Mouse (Mus musculus): ENCODE results near the gene Ifit2. TPM values are rescaled to one million over a fixed set of nuclear protein-coding genes. Genes with fewer than 3 reads are reported as not detected.
"Not testable (repeated sequence)": the region's sequence is repeated elsewhere in the genome, so short reads cannot be mapped to it uniquely, and the experiment has no call there.

The Ifit2 gene
- total RNA-seq, 2 experiments from 2014 or later, result 2.8 to 4.3 TPM

DNA sequence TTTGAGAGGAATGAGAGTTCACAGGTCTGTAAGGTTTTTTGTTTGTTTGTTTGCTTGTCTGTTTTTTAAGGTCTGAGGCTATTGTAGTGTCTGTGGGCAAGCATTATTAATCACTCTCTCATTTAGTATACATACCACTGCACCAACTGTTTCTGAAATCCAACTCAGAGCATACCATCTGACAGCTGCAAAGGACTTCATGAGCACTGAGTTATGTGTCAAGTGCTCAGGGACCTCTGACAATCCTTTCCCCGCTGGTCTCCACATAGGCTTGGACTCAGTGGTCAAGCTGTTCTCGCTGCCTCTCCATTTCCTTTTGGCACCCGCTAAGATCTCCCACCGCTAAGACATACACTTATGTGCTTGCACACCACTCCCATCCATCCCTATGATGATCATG lies 4.3 kb upstream of the Ifit2 start:
- DNase-seq (ENCODE audit: low spot score in 2 of 2), result no peak

DNA sequence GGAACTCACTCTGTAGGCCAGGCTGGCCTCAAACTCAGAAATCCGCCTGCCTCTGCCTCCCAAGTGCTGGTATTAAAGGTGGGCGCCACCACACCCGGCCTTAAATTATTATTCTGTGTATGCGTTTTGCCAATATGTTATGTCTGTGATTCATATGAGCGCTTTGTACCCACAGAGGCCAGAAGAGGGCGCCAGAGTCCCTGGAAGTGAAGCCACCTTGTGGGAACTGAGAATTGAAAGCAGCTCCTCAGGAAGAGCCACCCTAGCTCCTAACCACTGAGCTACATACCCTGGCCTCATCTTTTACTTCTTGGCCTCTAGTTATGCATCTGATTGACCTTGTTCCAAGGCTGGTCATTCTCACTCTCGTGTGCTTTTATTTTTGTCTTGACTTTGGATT lies 2.5 kb upstream of the Ifit2 start:
- DNase-seq (ENCODE audit: low spot score in 2 of 2), result peak; percentile 81 to 89

DNA sequence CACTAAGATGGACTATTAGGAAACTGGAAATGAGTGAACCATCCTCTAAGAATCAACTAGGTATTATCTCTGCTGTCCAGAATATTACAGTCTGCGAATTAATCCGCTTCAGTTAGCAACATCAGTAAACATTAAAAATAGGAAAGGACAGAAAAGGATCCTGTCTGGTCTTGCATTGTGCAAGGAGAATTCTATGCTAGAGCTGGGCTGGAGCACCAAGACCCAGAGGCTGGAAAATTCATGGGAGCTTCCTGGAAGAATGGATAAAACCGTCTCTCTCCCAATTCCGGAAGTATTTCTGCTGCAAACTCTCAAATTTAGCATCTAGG lies 325 bp upstream of the Ifit2 start:
- DNase-seq (ENCODE audit: low spot score in 2 of 2), result no peak

DNA sequence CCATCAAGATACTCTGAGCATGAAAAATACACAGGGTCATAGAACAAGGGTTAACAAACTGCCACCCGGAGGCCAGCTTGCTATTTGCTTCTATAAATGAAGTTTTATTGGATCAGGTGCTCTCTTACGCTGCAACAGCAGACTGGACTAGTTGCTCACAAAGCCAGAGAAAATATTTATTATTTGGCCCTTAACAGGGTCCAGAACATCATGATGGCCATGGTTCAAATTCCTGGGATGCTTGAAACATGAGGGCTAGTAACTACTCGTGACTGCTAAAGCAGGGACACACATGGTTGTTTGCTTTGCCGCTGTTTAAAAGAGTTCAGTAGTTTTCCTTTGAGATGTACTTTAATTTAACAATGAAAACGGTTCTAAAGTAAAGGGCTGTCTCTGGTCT lies 1.5 kb downstream of the Ifit2 start:
- no peak for DNase-seq (ENCODE audit: low spot score in 2 of 2)

DNA sequence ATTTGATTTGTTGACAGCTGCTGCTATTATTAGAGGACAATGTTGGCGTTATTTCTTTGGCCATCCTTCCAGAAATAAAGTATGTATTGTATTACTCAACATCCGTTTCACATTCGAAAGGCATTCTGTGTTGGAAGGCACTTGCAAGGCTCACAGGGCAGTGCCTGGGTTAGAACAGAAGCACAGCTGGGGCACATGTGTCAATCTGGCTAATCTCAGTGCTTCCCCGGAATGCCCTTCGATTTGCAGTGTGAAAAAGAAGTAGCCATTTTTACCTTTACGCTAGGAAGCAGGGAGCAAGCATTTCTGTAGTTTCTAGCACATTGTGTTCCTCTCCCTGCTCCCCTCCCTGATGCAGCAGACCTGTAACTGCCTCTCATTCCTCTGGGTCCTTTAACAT lies 2.5 kb downstream of the Ifit2 start:
- no peak for DNase-seq (ENCODE audit: low spot score in 2 of 2)

DNA sequence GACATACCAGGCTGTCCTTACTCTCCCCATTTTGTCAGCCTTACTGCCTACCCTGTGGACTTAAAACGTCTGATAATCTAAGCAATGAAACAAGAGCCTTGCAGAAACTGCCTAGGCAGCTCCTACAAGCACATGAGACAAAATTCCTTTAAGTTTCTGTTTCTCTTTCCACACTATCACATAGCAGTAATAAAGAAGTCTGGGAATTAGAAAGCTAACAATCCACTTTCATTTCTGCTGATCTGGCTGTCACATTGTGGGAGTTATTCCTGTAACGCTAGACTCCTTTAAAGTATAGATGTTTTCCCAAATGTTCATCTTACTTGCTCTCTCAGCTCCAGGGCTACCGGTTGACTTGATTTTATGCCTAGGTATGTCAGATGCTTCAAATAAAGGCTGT lies 3.0 kb downstream of the Ifit2 start:
- DNase-seq (ENCODE audit: low spot score in 2 of 2), result no peak

DNA sequence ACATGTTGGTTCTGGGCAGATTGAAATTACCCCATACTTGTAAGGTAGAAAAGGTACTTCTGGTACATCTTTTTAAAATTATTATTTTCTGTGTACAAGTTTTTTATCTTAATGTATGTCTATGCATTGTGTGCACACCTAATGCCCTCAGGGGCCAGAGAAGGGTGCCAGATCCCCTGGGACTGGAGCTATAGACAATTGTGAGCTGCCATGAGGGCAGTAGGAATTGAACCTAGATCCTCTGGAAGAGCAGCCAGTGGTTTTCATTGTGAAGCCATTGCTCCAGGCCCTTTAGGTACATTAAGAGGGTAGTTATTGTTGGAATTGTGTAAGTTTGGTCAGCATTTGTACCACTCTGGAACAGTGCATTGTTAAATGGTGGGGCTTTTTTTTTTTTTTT lies 3.6 kb downstream of the Ifit2 start:
- no peak for DNase-seq (ENCODE audit: low spot score in 2 of 2)

DNA sequence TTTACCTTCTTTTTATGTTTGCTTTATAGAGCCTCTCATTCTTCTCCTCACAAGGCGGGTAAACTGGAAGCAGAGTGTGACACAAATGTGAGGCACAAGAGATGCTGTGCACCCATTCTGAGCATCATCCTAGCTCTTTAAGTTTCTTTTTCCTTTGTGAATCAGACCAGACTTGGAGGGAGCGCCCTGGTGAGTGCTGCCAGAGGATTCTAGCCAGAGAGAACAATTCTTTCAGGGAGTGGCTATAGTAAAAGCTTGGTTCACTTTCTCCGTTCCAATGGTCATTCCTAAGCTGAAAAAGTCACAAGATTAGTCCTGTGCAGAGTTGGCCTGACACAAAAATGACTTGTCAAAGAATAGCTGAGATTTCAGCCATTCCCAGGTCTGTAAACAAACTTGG lies 6.1 kb downstream of the Ifit2 start:
- no peak for DNase-seq (ENCODE audit: low spot score in 2 of 2)

DNA sequence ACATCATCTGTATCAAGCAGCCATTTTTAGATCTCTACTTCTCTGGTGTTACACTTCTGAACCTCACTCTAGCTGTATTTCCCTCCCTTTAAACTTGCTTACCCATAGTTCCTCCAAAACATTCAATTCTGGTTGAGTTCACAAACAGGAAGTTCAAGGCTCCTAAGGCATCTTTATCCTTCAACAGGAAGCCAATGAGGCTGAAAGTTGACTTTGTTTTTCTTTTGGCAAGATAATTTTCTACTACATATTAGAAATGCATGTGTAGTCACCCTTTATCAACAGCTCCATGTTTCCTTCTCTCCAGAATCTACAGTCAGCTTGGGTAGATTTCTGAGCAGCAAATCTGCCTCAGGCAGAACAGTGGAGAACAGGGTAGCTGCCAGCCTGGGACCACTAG lies 12.1 kb downstream of the Ifit2 start:
- DNase-seq (ENCODE audit: low spot score in 2 of 2), result no peak

DNA sequence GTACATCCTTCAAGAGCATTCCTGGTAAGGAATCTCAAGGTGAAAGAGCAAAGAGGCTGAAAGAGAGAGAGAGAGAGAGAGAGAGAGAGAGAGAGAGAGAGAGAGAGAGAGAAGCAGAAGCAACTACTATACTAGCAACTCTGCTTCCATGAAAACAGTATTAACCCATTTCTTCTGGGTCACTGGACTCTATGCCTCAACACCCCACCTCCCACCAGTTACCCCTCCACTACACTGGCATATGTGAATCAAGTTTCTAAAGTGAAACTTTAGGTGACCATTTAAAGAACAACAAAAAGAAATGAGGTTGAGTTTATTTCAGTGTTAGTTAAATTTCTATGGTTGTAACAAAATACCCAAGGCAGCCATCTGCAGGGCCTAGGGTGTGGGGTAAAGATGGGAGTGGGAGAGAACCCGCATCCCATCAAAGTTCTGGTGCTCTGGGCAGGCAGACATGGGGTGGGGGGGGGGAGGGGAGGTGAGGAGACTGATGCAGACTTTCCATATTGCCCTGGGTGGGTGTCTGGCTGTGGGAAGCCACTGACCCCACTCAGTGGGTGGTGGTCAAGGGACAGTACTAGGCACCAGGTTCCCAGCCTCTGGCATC lies 15.8 kb downstream of the Ifit2 start:
- DNase-seq (ENCODE audit: low spot score in 2 of 2), result no peak

DNA sequence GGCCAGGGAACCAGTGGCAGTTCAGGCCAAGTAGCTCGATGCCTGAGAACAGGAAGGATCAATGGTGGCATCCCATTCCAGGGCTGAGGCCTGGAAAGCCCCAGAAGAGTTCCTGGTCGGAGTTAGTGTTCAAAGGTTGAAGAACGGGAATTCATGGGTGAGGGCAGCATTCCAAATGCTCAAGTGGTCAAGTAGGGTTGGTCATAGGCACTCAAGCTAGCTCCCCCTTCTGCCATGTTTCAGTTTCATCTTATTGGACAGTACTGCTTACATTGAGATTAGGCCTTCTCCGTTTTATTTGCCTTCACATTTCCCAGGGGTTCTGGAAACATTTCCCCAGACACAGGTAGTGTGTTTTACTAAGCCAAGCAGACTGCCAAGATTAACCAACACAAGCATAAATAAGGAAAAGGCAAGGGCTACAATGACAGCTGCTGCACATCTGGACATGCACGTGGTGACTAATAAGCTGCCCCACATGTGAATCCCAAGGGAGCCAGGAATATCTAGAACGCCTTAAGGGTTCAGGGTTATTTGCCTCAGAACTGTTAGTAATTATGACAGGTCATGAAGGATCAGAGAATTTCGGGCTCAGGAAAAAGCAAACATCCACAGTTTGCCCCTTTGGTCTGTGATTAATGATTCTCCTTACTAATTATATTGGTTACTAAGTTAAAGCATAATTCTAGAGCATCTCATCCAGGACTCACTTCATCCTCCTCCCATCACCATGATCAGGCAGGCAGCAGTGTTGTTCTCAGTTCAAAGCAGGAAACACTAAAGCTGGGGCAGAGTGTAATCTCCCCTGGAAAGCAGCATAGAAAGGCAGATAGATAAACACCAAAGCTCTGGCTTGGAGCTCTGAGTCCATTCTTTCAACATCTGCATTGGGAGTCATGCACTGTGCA lies 18.7 kb downstream of the Ifit2 start:
- no peak for DNase-seq (ENCODE audit: low spot score in 2 of 2)

DNA sequence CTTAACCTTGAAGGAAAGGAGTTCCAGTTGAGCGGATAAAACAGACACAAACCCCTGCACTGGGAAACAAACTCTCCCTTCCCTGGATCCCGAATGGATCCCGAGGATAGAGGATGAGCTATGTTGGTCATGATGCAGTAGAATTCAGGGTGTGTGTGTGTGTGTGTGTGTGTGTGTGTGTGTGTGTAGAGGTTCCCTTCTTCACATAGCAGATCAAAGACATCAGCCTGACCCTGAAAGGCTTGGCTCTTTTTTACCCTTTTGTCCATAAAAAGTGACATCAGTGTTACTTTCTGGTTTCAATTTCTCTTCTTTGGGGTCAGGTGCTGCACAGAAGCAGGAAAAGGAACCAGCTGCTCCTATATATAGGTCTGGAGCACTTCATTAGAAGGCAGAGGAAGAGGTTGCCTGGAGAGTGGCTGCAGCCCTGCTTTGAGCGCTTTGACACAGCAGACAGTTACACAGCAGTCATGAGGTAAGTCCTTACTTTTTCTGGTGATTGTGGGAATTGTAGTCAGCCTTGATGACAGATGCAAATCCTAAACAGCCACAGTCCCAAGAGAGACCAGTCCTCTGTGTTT lies 19.5 kb downstream of the Ifit2 start:
- no peak for DNase-seq (ENCODE audit: low spot score in 2 of 2)

DNA sequence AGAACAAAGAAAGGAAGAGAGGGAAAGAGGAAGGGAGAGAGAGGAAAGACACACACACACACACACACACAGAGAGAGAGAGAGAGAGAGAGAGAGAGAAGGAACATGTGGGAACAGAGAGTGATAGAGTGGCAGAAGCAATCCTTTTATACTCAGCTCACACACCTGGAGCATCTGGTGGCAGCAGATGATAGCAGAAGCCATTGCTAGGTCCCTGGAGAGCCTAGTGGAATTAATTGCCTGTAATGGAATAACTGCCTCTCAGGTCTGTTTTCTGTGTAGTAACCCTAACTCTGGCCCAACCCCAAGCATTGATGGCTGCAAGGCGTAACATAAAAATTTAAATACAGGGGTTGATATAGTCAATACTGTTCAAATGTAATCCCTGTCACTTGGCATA lies 20.6 kb downstream of the Ifit2 start:
- no peak for DNase-seq (ENCODE audit: low spot score in 2 of 2)

DNA sequence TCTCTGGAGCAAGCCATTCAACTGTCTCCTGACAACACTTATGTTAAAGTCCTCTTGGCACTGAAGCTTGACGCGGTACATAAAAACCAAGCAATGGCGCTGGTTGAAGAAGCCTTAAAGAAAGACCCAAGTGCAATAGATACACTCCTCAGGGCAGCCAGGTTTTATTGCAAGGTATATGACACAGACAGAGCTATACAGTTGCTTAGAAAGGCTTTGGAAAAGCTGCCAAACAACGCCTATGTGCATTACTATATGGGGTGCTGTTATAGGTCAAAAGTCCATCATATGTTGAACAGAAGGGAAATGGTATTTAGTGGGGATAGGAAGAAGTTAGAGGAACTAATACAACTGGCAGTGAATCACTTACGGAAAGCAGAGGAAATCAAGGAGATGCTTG lies 23.2 kb downstream of the Ifit2 start:
- no peak for DNase-seq (ENCODE audit: low spot score in 2 of 2)

DNA sequence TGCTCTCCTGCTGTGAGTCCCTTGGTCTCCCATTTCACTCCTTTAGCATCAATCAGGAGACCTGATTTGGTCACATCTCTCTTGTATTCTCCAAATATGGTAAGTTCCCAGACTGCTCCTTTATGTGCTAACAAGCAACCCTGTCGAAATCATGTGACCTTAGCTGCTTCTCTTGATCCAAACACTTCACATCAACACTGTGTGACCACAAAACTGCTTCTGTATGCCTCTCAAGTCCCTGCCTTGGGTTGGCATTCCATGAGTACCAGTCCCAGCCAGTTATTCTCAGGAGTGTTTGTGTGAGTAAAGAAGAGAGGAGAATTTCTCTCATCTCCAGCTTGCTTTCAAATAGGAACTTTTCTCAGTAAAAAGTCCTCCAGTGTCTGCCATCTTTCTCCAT lies 26.6 kb downstream of the Ifit2 start:
- DNase-seq (ENCODE audit: low spot score in 2 of 2), result no peak

DNA sequence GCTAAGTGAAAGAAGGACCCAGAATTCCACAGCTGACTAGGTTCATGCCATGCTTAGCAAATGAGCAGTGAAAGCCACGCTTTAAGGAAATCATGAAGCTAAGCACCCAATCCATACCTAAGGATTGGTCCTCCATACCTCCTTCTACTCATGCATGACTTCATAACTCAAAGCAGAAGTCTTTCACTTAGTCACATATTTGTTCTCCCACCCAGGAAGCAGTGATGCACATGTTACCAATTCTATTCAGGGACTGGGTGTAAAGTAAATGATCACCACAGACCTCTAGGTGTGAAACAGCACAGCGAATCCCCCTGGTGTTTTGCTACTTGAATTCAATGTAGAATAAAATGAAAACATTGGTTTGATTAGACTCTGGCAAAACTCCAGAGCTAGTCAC lies 32.2 kb downstream of the Ifit2 start:
- not testable (repeated sequence) for DNase-seq (ENCODE audit: low spot score in 2 of 2)

DNA sequence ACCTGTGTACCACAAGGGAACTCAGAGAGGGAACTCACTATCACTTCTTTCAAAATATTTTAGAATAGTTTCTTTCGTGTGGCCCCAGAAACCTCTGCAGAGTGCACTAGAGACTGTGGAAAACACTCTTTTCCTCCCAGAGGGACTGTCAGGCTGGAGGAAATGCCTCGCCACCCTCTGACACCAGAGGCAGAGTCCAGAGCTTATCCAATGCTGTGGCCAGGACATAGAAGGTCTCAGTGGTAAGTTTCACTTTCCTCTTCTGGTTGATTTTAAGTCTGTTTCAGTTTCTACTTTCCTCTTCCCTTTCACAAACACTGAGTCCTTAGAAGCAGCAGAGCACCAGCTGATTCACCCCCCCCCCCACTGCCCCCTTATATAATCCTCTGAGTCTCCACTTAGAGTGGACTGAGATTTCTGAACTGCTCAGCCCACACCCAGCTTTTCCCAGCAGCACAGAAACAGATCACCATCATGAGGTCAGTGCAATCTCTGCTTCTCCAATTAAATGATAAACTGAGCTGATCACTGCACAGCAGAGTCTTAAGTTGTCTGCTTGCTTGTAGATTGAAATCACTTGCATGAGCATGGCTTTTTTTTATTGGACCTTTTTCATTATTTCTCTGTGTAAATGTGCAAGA lies 32.8 kb downstream of the Ifit2 start, which contains the start of gene Ifit3:
TSS of gene Ifit3 (plus strand) at position 406 of the 641 bp plus-strand sequence.
- not testable (repeated sequence) for DNase-seq (ENCODE audit: low spot score in 2 of 2)

DNA sequence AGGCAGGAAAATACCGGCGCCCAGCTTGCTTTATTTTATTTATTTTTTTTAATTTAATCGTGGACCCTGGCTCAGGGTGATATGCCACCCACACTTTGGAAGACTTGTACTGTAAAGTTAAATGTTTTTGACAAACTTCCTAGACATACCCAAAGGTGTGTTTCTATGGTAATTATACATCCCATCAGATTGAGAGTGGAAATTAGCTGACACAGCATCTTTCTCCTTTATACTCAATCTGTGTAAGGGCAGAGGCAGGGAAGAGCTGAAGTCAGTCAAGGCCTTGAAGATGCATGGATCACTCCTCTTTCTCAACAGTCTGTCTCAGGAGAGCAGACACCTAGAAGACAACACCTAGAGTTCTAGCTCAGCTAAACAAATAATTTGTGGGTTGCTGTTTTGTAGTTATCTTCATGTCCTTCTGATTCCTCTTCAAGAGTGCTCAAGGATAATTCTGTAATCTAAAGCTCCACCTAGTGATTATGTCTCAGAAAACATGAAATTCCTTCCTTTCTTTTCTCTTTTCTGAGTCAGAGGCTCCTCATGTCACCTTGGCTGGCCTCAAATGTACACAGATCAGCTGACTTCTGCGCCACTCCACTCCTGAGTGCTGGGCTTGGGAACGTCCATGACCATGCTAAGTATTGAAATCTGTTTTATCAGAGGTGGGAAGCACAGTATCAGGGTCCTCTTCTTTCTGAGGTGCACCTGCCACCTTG lies 35.4 kb downstream of the Ifit2 start:
- DNase-seq (ENCODE audit: low spot score in 2 of 2), result not testable (repeated sequence)

DNA sequence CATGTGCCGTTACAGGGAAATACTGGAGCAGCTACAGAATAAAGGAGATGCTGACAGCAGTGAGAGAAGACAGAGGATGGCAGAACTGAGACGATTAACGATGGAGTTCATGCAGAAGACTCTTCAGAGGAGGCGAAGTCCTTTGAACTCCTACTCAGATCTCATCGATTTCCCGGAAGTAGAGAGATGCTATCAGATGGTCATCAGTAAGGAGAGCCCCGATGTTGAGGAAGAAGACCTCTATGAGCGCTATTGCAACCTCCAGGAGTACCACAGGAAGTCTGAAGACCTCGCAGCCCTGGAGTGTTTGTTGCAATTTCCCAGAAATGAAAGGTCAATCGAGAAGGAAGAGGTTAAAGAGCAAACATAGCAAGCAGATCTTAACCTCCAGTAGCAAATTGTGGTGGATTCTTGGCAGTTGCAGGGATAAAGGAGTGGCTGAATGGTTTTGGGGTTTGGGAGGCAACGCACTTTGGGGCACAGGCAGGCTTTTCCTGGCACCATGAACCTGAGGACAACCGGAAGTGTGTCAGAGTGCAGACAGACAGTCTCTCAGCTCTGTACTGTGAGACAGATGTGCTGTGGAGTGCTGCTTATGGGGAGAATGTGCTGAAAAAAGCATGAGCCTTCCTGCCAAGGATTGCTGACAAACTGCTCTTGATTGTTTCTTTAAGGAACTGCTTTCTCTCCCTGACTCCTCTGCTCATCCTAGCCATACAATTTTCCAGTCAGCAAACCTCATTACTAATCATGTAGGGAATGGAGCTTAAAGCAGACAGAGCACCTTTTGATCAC lies 37.6 kb downstream of the Ifit2 start:
- DNase-seq (ENCODE audit: low spot score in 2 of 2), result not testable (repeated sequence)

DNA sequence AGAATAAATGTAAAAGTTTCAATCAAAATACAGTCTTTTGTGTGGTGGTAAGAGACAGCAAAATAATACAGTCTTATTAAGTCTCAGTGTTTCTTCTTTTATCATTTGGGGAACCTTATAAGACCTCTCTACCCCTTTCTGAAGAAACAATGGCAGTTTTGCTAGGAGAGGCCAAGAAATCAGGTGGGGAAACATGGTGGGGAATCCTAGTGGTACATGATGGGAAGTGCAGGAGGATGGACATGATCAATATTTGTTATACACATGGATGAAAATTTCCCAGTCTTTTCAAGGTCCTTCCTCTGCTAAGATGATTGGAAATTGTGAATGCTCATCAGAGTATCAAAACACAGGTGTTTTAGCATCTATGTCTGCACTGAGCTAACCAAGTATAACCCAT lies 38.5 kb downstream of the Ifit2 start:
- no peak for DNase-seq (ENCODE audit: low spot score in 2 of 2)

All from adrenal gland, adult 18-20 months (tissue).